Mouse (Mus musculus) hindbrain, embryonic 15.5 days (tissue): ENCODE data around the gene Dennd4b. TPM values are rescaled to one million over a fixed set of nuclear protein-coding genes. Genes with fewer than 3 reads are reported as not detected.
"Not testable (repeated sequence)": the region's sequence is repeated elsewhere in the genome, so short reads cannot be mapped to it uniquely, and the experiment has no call there.

Experiments
- ATAC-seq: fragments of 200-750 bp; cut with Nextera tagmentation; 2 replicates; pipeline ENCODE4 v1.8.0; 2017; ENCODE audit warnings: low read depth, moderate number of reproducible peaks, moderate TSS enrichment; ENCODE audit not compliant: low FRiP score
- H3K27ac ChIP-seq: fragments of 300-500 bp; sonication (generic); replicated peaks from 2 replicates; pipeline ENCODE4 v1.5.1; 2015; ENCODE audit warnings: mild to moderate bottlenecking, inconsistent platforms
- H3K27me3 ChIP-seq: fragments of 300-500 bp; sonication (generic); 2 replicates; pipeline ENCODE4 v1.6.1; 2015; ENCODE audit warnings: control low read depth, inconsistent platforms
- H3K36me3 ChIP-seq: fragments of 300-500 bp; sonication (generic); 2 replicates; pipeline ENCODE4 v1.6.1; 2015; ENCODE audit warnings: control low read depth, inconsistent platforms
- H3K4me1 ChIP-seq: fragments of 300-500 bp; sonication (generic); replicated peaks from 2 replicates; pipeline ENCODE4 v1.6.1; 2015; ENCODE audit warnings: control low read depth, inconsistent platforms
- H3K4me2 ChIP-seq: fragments of 300-500 bp; sonication (generic); 2 replicates; pipeline ENCODE4 v1.6.1; 2015; ENCODE audit warnings: moderate library complexity, mild to moderate bottlenecking, inconsistent platforms
- H3K4me3 ChIP-seq: fragments of 300-500 bp; sonication (generic); 2 replicates; pipeline ENCODE4 v1.5.1; 2015; ENCODE audit warnings: mild to moderate bottlenecking, inconsistent platforms
- H3K9ac ChIP-seq: fragments of 300-500 bp; sonication (generic); 2 replicates; pipeline ENCODE4 v1.6.1; 2015; ENCODE audit warnings: inconsistent platforms
- H3K9me3 ChIP-seq: fragments of 300-500 bp; sonication (generic); 2 replicates; pipeline ENCODE4 v1.6.1; 2016; ENCODE audit warnings: control low read depth, inconsistent platforms
- WGBS: fragments of 180-500 bp; shearing (Covaris S2); methylation state at CpG from one replicate; pipeline ENCODE4 v1.1.7; 2015; 5-methylcytosine and 5-hydroxymethylcytosine counted together
- polyA plus RNA-seq: library from polyadenylated mRNA; unstranded; fragments of >200 nt; fragmentation: Nextera tagmentation; extraction: Ambion mirVana; gene quantifications from 2 replicates; pipeline ENCODE4 v1.2.1, GENCODE M21; 2015

The Dennd4b gene
- polyA plus RNA-seq, 1 experiment from 2014 or later, result 7.7 TPM

DNA sequence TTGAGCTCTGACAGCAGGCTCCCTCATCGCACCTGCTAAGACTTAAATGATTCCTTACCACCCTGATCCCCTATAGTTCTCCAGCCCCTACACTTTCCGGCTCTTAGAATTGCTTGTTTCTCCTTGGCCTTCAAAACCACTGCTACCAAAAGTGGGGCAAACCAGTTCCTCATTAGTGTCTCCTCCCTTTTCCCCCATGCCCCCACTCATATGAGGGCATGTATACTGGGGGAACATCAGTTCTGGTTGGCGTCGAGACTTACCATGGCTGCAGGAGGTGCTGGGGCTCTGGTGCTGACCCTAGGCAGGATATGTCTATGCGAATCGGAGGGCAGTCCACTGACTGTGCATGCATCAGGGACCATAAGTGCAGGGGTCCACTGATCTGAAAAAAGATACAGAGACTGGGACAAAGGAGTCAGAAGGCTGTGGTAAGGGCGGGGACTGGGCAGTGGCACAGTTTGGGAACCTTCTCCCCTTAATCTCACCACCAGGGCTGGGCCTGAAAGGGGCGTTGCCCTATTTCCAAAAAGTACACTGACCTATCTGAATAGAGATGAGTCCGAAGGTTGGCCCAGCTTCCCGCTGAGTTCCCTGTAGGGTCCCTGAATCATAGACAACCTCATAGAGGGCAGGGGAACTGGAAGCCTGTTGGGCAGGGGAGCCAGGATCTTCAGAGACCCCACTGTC, 23.2 kb upstream of the Dennd4b start:
- peaks cover 12% of the 10 kb centered on the region for H3K4me1 ChIP-seq
- H3K4me3 ChIP-seq, result no peak overlapping the region
- H3K9ac ChIP-seq, result no peak overlapping the region
- WGBS, result 88% methylated on average over 10 of the region's 10 CpGs
- no peaks in the 10 kb centered on the region for H3K36me3 ChIP-seq
- H3K9me3 ChIP-seq, result no peaks in the 10 kb centered on the region
- H3K27ac ChIP-seq, result no peak overlapping the region
- ATAC-seq, result peak; percentile 36; the same call in 1 of the 2 replicates
- no peak overlapping the region for H3K4me2 ChIP-seq
- no peaks in the 10 kb centered on the region for H3K27me3 ChIP-seq

DNA sequence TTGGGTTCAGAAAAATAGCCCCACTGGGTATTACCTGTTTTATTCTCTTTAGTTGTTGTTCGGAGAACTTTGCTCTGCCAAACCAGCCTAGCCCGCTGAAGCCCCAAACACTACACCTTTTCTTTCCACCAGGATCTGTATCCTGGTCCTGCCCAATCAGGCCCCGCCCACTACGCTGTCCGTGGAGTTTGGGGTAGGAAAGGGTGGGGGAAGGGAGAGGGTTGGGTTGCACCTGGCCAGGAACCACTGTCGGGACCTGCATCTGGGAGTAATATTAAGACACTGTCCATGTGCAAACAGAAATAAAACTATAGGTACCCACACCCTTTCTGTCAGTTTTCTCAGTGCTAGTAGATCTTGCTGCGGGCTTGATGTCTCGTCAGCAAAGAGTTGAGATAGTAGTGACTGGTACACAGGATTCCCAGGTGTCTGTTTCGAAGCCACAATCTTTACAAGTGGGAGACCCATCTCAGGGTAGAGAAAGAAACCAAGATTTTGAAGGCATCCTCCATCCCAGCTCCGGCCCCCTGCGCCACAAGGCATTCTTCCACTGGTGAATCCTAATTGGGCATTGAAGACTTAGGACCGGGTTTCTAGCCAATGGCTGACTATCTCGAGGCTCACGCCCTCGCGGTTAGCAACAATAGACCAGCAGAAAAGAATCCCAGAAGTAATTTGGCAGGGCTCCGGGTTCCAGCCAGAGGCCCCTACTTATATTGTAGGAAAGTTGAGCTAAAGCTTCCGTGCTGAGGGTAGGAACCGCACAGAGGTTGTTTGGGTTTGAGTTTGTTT, 21.8 kb upstream of the Dennd4b start, which contains the start of gene Creb3l4:
Gene Creb3l4 (minus strand): TSS at position 529 of the 792 bp plus-strand sequence.
- ATAC-seq, result no peak

DNA sequence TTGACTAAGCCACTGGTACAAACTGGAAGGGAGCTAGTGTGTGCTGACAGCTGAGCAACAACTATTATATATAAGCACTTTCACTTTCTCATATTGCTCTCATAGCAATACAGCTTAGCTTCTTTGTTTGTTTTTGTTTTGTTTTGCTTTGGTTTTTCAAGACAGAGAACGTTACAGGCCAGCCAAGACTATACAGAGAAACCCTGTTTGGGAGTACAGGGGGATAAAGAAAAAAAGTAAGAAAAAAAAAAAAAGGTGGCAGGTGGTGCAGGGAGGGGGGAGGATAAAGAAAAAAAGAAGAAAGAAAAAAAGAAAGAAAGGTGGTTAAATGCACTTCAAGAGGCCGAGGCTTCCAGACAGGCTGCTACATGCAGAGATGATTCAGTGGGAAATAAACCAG, 19.6 kb upstream of the Dennd4b start:
- H3K27ac ChIP-seq, result no peak overlapping the region
- peaks cover 28% of the 10 kb centered on the region for H3K4me1 ChIP-seq
- no peak for ATAC-seq
- 68% methylated on average over 2 of the region's 2 CpGs for WGBS
- H3K9me3 ChIP-seq, result no peaks in the 10 kb centered on the region
- no peak overlapping the region for H3K9ac ChIP-seq
- H3K27me3 ChIP-seq, result no peaks in the 10 kb centered on the region
- H3K36me3 ChIP-seq, result no peaks in the 10 kb centered on the region
- H3K4me2 ChIP-seq, result no peak overlapping the region
- no peak overlapping the region for H3K4me3 ChIP-seq

More for the DNA sequence above, 21.8 kb upstream of the Dennd4b start, which contains the start of gene Creb3l4:
- H3K4me3 ChIP-seq, result peak within 1 kb of the TSS; percentile 25
- no peaks in the 10 kb centered on the region for H3K36me3 ChIP-seq
- H3K27me3 ChIP-seq, result no peaks in the 10 kb centered on the region
- H3K9ac ChIP-seq, result no peak within 1 kb of the TSS
- 3% methylated on average over 19 of the region's 19 CpGs for whole genome bisulfite sequencing
- H3K27ac ChIP-seq, result peak within 1 kb of the TSS; percentile 36; the same call in 1 of the 2 replicates
- H3K9me3 ChIP-seq, result no peaks in the 10 kb centered on the region
- peak within 1 kb of the TSS; percentile 61 for H3K4me2 ChIP-seq
- peaks cover 16% of the 10 kb centered on the region for H3K4me1 ChIP-seq

- WGBS, result 1% methylated on average over 3 of the region's 3 CpGs
- H3K27ac ChIP-seq, result peak overlapping the region; percentile 84
Observed at GRCm38 (mm10) chr3:90247630-90247959, 17.4 kb upstream of the Dennd4b start.

GRCm38 (mm10) chr3:90247960-90248745, 16.8 kb upstream of the Dennd4b start, which contains the start of gene Slc39a1:
Gene Slc39a1, plus strand, starts transcription at chr3:90248172.
- 0% methylated on average over 43 of the region's 44 CpGs for WGBS
- H3K4me3 ChIP-seq, result peak within 1 kb of the TSS; percentile 81
- H3K4me1 ChIP-seq, result peaks cover 25% of the 10 kb centered on the region
- no peaks in the 10 kb centered on the region for H3K27me3 ChIP-seq
- ATAC-seq, result peak; percentile 95
- H3K9me3 ChIP-seq, result no peaks in the 10 kb centered on the region
- H3K36me3 ChIP-seq, result peaks cover 12% of the 10 kb centered on the region
- peak within 1 kb of the TSS; percentile 84 for H3K27ac ChIP-seq
- H3K9ac ChIP-seq, result peak within 1 kb of the TSS; percentile 82
- peak within 1 kb of the TSS; percentile 72 for H3K4me2 ChIP-seq

More at GRCm38 (mm10) chr3:90247630-90247959, 17.4 kb upstream of the Dennd4b start:
- ATAC-seq, result peak; percentile 4; the same call in 1 of the 2 replicates
- Histone ChIP-seq H3K4me3 (peak overlapping the region; percentile 81), H3K27me3 (no peaks in the 10 kb centered on the region), H3K9ac (peak overlapping the region; percentile 82), H3K9me3 (no peaks in the 10 kb centered on the region), H3K4me2 (peak overlapping the region; percentile 72), H3K4me1 (peaks cover 28% of the 10 kb centered on the region), H3K36me3 (peaks cover 12% of the 10 kb centered on the region)

GRCm38 (mm10) chr3:90248746-90249100, 16.3 kb upstream of the Dennd4b start:
- Histone ChIP-seq H3K4me1 (peaks cover 21% of the 10 kb centered on the region), H3K36me3 (peaks cover 12% of the 10 kb centered on the region), H3K9me3 (no peaks in the 10 kb centered on the region), H3K27me3 (no peaks in the 10 kb centered on the region), H3K4me2 (peak overlapping the region; percentile 72), H3K9ac (peak overlapping the region; percentile 82), H3K27ac (peak overlapping the region; percentile 84), H3K4me3 (peak overlapping the region; percentile 81)
- ATAC-seq, result no peak
- WGBS, result 11% methylated on average over 10 of the region's 10 CpGs

GRCm38 (mm10) chr3:90250791-90251190, 14.2 kb upstream of the Dennd4b start:
- Histone ChIP-seq H3K4me2 (no peak overlapping the region), H3K4me1 (peaks cover 30% of the 10 kb centered on the region), H3K9me3 (no peaks in the 10 kb centered on the region), H3K27ac (no peak overlapping the region), H3K36me3 (peaks cover 12% of the 10 kb centered on the region), H3K9ac (no peak overlapping the region), H3K27me3 (no peaks in the 10 kb centered on the region), H3K4me3 (no peak overlapping the region)
- WGBS, result 88% methylated on average over 6 of the region's 6 CpGs
- ATAC-seq, result no peak

DNA sequence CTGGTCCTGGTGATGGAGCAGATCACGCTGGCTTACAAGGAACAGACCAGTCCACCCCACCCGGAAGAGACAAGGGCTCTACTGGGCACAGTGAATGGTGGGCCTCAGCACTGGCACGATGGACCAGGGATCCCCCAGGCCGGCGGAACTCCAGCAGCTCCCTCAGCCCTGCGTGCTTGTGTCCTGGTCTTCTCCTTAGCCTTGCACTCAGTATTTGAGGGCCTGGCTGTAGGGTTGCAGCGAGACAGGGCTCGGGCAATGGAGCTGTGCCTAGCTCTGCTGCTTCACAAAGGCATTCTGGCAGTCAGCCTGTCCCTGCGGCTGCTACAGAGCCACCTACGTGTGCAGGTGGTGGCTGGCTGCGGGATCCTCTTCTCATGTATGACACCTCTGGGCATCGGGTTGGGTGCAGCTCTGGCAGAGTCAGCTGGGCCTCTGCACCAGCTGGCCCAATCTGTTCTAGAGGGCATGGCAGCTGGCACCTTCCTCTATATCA, 13.2 kb upstream of the Dennd4b start:
- H3K27me3 ChIP-seq, ATAC-seq, H3K4me3 ChIP-seq, H3K9ac ChIP-seq, H3K4me2 ChIP-seq, H3K27ac ChIP-seq, H3K9me3 ChIP-seq: not testable (repeated sequence)
- Histone ChIP-seq H3K36me3 (peaks cover 12% of the 10 kb centered on the region), H3K4me1 (peaks cover 40% of the 10 kb centered on the region)
- 96% methylated on average over 10 of the region's 12 CpGs for WGBS

GRCm38 (mm10) chr3:90252659-90253058, 12.3 kb upstream of the Dennd4b start:
- H3K9ac ChIP-seq, H3K27me3 ChIP-seq, H3K27ac ChIP-seq, H3K9me3 ChIP-seq, H3K4me3 ChIP-seq, H3K4me2 ChIP-seq, ATAC-seq: not testable (repeated sequence)
- WGBS, result 100% methylated on average over 2 of the region's 2 CpGs
- Histone ChIP-seq H3K36me3 (peaks cover 20% of the 10 kb centered on the region), H3K4me1 (peaks cover 38% of the 10 kb centered on the region)

DNA sequence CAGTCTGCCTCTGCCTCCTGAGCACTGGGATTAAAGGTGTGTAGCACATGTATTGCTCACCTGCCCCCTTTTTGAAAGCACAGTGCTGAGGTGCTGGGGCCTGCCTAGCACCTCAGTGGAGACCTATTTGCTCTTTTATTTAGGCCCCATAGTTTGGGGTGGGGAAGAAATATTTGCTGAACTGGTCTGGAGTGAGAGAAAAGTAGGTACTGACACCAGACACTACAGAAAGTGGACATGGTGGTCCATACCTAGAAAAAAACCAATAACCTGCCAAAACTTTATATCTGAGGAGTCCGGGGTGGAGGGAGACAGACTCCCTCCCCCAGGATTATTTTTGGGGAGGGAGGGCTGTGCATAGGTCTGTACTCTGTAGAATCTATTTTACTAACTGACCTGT, 11.8 kb upstream of the Dennd4b start:
- peaks cover 25% of the 10 kb centered on the region for H3K36me3 ChIP-seq
- H3K4me3 ChIP-seq, result peak overlapping the region; percentile 85; the same call in 1 of the 2 replicates
- H3K27ac ChIP-seq, H3K9me3 ChIP-seq, H3K9ac ChIP-seq, H3K27me3 ChIP-seq: not testable (repeated sequence)
- H3K4me2 ChIP-seq, result peak overlapping the region; percentile 89
- ATAC-seq, result peak; percentile 2; the same call in 1 of the 2 replicates
- peaks cover 36% of the 10 kb centered on the region for H3K4me1 ChIP-seq
- WGBS, result 79% methylated on average over 1 of the region's 1 CpGs

GRCm38 (mm10) chr3:90253653-90254418, 11.1 kb upstream of the Dennd4b start, which contains the start of gene Crtc2:
Gene Crtc2, plus strand, starts transcription at chr3:90254163.
- H3K9me3 ChIP-seq, result no peaks in the 10 kb centered on the region
- H3K4me3 ChIP-seq, result peak within 1 kb of the TSS; percentile 85
- peak within 1 kb of the TSS; percentile 88 for H3K27ac ChIP-seq
- H3K36me3 ChIP-seq, result peaks cover 31% of the 10 kb centered on the region
- no peaks in the 10 kb centered on the region for H3K27me3 ChIP-seq
- ATAC-seq, result peak; percentile 97
- peak within 1 kb of the TSS; percentile 87 for H3K9ac ChIP-seq
- WGBS, result under 1% methylated on average over 39 of the region's 40 CpGs
- H3K4me1 ChIP-seq, result peaks cover 31% of the 10 kb centered on the region
- H3K4me2 ChIP-seq, result peak within 1 kb of the TSS; percentile 89
